Mouse (Mus musculus): Measurements from ENCODE around the gene Ifi202b. TPM values are rescaled to one million over a fixed set of nuclear protein-coding genes. Genes with fewer than 3 reads are reported as not detected.
"Not testable (repeated sequence)": the region's sequence is repeated elsewhere in the genome, so short reads cannot be mapped to it uniquely, and the experiment has no call there.

Gene Ifi202b
- not detected in 2 replicates for polyA plus RNA-seq (2016; fragmentation: Nextera tagmentation; extraction: Ambion mirVana)

GRCm38 (mm10) chr1:173982694-173983305 is at the start of gene Ifi202b:
Gene Ifi202b (minus strand): TSS chr1:173982744.
- not testable (repeated sequence) for H3K27me3 ChIP-seq; H3K27ac ChIP-seq; ATAC-seq (ENCODE audit: low FRiP score); H3K9ac ChIP-seq; H3K4me2 ChIP-seq (replicated peaks); H3K4me1 ChIP-seq; H3K4me3 ChIP-seq; H3K9me3 ChIP-seq (replicated peaks); H3K36me3 ChIP-seq
- WGBS: 86% methylated on average over 6 of the region's 6 CpGs

GRCm38 (mm10) chr1:174031698-174032097 is 49.2 kb upstream of the Ifi202b start, which contains the start of gene Ifi205:
Gene Ifi205 (minus strand): TSS chr1:174031810.
- Histone ChIP-seq H3K36me3 (no peaks in the 10 kb centered on the region), H3K27me3 (no peaks in the 10 kb centered on the region), H3K9me3 (replicated peaks) (no peaks in the 10 kb centered on the region), H3K4me1 (no peaks in the 10 kb centered on the region), H3K9ac (no peak within 1 kb of the TSS), H3K4me2 (replicated peaks) (no peak within 1 kb of the TSS), H3K27ac (no peak within 1 kb of the TSS), H3K4me3 (no peak within 1 kb of the TSS)
- 55% methylated on average over 1 of the region's 1 CpGs for WGBS
- no peak for ATAC-seq (ENCODE audit: low FRiP score)

GRCm38 (mm10) chr1:174007050-174007449 is 24.5 kb upstream of the Ifi202b start:
- H3K4me1 ChIP-seq; H3K9ac ChIP-seq; H3K36me3 ChIP-seq; H3K27me3 ChIP-seq; H3K27ac ChIP-seq; H3K4me3 ChIP-seq; ATAC-seq (ENCODE audit: low FRiP score); H3K9me3 ChIP-seq (replicated peaks); H3K4me2 ChIP-seq (replicated peaks): not testable (repeated sequence)

GRCm38 (mm10) chr1:174004352-174005109 is 22.0 kb upstream of the Ifi202b start:
- H3K27me3 ChIP-seq; ATAC-seq (ENCODE audit: low FRiP score); H3K4me2 ChIP-seq (replicated peaks); H3K9me3 ChIP-seq (replicated peaks); H3K4me1 ChIP-seq; H3K9ac ChIP-seq; H3K27ac ChIP-seq; H3K4me3 ChIP-seq; H3K36me3 ChIP-seq: not testable (repeated sequence)
- 83% methylated on average over 2 of the region's 3 CpGs for WGBS

GRCm38 (mm10) chr1:173995003-173995402 is 12.5 kb upstream of the Ifi202b start:
- no peak overlapping the region for H3K27ac ChIP-seq
- WGBS: 89% methylated on average over 4 of the region's 4 CpGs
- H3K36me3 ChIP-seq: no peaks in the 10 kb centered on the region
- H3K9me3 ChIP-seq (replicated peaks): no peaks in the 10 kb centered on the region
- no peaks in the 10 kb centered on the region for H3K27me3 ChIP-seq
- no peak overlapping the region for H3K4me3 ChIP-seq
- H3K9ac ChIP-seq: no peak overlapping the region
- no peak overlapping the region for H3K4me2 ChIP-seq (replicated peaks)
- no peaks in the 10 kb centered on the region for H3K4me1 ChIP-seq
- no peak for ATAC-seq (ENCODE audit: low FRiP score)

GRCm38 (mm10) chr1:173981038-173981437 is 1.5 kb downstream of the Ifi202b start:
- not testable (repeated sequence) for H3K9me3 ChIP-seq (replicated peaks); H3K4me1 ChIP-seq; H3K9ac ChIP-seq; H3K27me3 ChIP-seq; H3K36me3 ChIP-seq; H3K4me2 ChIP-seq (replicated peaks); ATAC-seq (ENCODE audit: low FRiP score); H3K4me3 ChIP-seq; H3K27ac ChIP-seq
- 61% methylated on average over 3 of the region's 3 CpGs for WGBS

GRCm38 (mm10) chr1:173977622-173978021 is 4.9 kb downstream of the Ifi202b start:
- Histone ChIP-seq H3K4me1 (no peaks in the 10 kb centered on the region), H3K36me3 (no peaks in the 10 kb centered on the region), H3K27ac (no peak overlapping the region), H3K4me3 (no peak overlapping the region), H3K27me3 (no peaks in the 10 kb centered on the region), H3K9me3 (replicated peaks) (no peaks in the 10 kb centered on the region), H3K4me2 (replicated peaks) (no peak overlapping the region), H3K9ac (no peak overlapping the region)
- ATAC-seq (ENCODE audit: low FRiP score): no peak

- H3K36me3 ChIP-seq: no peaks in the 10 kb centered on the region
- H3K9ac ChIP-seq: no peak overlapping the region
- no peaks in the 10 kb centered on the region for H3K9me3 ChIP-seq (replicated peaks)
- no peak overlapping the region for H3K4me3 ChIP-seq
- no peak overlapping the region for H3K4me2 ChIP-seq (replicated peaks)
- no peaks in the 10 kb centered on the region for H3K27me3 ChIP-seq
- H3K4me1 ChIP-seq: no peaks in the 10 kb centered on the region
- no peak overlapping the region for H3K27ac ChIP-seq
- no peak for ATAC-seq (ENCODE audit: low FRiP score)
Measured at GRCm38 (mm10) chr1:173973111-173973510, 9.4 kb downstream of the Ifi202b start.

GRCm38 (mm10) chr1:173961491-173961890 is 21.1 kb downstream of the Ifi202b start:
- not testable (repeated sequence) for H3K4me2 ChIP-seq (replicated peaks); H3K27ac ChIP-seq; H3K36me3 ChIP-seq; H3K4me3 ChIP-seq; H3K4me1 ChIP-seq; H3K27me3 ChIP-seq; H3K9ac ChIP-seq; ATAC-seq (ENCODE audit: low FRiP score); H3K9me3 ChIP-seq (replicated peaks)
- WGBS: 82% methylated on average over 1 of the region's 1 CpGs

GRCm38 (mm10) chr1:173959998-173960397 is 22.5 kb downstream of the Ifi202b start:
- not testable (repeated sequence) for H3K9me3 ChIP-seq (replicated peaks); H3K4me2 ChIP-seq (replicated peaks); H3K4me3 ChIP-seq; H3K27ac ChIP-seq; H3K27me3 ChIP-seq; ATAC-seq (ENCODE audit: low FRiP score); H3K36me3 ChIP-seq; H3K9ac ChIP-seq; H3K4me1 ChIP-seq
- WGBS: 69% methylated on average over 3 of the region's 3 CpGs

- not testable (repeated sequence) for H3K4me1 ChIP-seq; H3K36me3 ChIP-seq; ATAC-seq (ENCODE audit: low FRiP score); H3K27ac ChIP-seq; H3K27me3 ChIP-seq; H3K4me3 ChIP-seq; H3K9me3 ChIP-seq (replicated peaks); H3K4me2 ChIP-seq (replicated peaks); H3K9ac ChIP-seq
- WGBS: 78% methylated on average over 3 of the region's 3 CpGs
Measured at GRCm38 (mm10) chr1:173955839-173956527, 26.6 kb downstream of the Ifi202b start.

GRCm38 (mm10) chr1:173955071-173955796 is 27.3 kb downstream of the Ifi202b start:
- Histone ChIP-seq H3K9me3 (replicated peaks) (no peaks in the 10 kb centered on the region), H3K4me3 (no peak overlapping the region), H3K36me3 (no peaks in the 10 kb centered on the region), H3K27ac (no peak overlapping the region), H3K4me2 (replicated peaks) (no peak overlapping the region), H3K4me1 (no peaks in the 10 kb centered on the region), H3K9ac (no peak overlapping the region), H3K27me3 (no peaks in the 10 kb centered on the region)
- WGBS: 82% methylated on average over 2 of the region's 2 CpGs
- ATAC-seq (ENCODE audit: low FRiP score): no peak

Measured in hindbrain, embryonic 12.5 days (tissue).